Mouse (Mus musculus) heart, adult 2 months (tissue): ENCODE measurements at regions not wholly inside any gene's neighbourhood (a gene's known extent, or its start where the extent isn't known, plus 50 kb on each side); places are given as distances from the start of the nearest gene placed in this dataset.

Experiments used
- CTCF ChIP-seq: fragments of 200-600 bp; IDR thresholded peaks from 2 replicates; pipeline ENCODE4 v1.8.1; 2022; ENCODE audit warnings: antibody characterized with exemption, mild to moderate bottlenecking, moderate library complexity
- EP300 ChIP-seq: fragments of 200-500 bp; IDR thresholded peaks from 2 replicates; pipeline ENCODE4 v1.6.1; 2011; ENCODE audit warnings: low read depth, low read length, control low read depth; ENCODE audit not compliant: insufficient read depth
- POLR2A ChIP-seq: fragments of 200-500 bp; IDR thresholded peaks from 2 replicates; pipeline ENCODE4 v1.6.1; 2011; ENCODE audit warnings: mild to moderate bottlenecking, low read depth, low read length, control low read depth; ENCODE audit not compliant: insufficient read depth

DNA sequence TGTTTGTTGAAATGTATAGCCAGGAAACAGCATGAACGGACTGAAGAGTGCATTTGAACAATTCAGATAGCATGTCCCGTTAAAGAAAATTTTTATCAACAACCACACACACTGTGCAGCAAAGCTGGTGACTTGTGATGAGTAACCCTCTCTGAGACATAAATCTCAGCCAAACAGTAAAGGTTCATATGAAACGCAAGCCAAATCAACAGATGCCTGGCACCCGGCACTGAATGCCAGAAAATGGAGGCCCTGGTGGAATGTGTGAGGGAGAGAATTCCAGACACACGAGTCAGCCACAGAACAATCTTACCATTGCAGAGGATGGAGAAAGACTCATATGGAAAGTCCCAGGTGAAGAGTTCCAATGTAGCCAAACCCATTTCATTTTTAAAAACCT is 341.1 kb upstream of the Actbl2 start:
- TF ChIP-seq CTCF (no peak), POLR2A (no peak), EP300 (no peak)
